Mouse (Mus musculus): Measurements from ENCODE around the gene Sarm1.
"Not testable (repeated sequence)": the region's sequence is repeated elsewhere in the genome, so short reads cannot be mapped to it uniquely, and the experiment has no call there.

Gene Sarm1

DNA sequence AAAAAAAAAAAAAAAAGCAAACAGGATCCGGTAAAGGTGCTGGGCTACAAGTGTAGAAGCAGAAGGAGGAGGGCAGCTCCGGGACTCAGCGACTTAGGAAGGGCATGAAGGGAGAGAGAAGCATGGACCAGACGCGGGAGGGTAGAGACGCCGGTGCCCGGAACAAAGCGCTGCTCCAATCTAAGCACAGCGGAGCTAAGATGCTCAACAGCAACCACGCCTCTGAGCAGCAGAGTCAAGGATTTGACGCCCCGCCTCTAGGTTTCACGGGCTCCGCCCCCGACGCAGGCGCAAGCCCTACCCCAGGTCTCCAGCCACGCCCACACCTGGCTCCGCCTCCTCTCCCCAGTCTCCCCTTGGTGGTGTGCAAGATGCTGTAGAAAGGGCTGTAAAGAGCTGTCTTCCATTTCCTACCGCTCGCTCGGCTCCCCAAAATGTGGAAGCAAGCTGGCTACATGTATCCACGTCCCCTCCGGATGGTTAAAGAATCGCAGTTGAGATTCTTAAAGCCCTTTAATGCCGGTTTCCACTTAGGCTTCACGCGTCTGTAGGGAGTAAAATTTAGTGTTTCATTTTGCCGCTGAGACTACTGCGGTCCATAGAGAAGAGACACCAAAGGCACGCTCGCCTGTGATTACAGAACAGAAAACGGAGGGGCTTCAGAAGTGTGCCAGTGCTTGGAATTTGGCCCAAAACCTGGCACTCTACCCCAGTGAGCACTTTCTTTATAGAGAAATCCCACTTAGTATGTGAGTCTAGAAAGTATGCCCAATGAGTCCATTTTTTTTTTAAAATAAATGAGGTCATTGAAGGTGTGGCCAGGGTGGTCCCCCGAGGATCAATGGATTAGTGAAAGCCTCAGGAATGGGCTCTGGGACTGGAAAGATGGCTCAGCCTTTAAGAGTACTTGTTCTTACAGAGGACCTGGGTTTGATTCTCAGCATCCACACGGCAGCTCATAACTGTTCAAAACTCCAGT is at the start of gene Sarm1:
Gene Sarm1 (minus strand): TSS at position 211 of the 979 bp plus-strand sequence.
- peak; percentile 95 for DNase-seq (ENCODE audit: extremely low read depth, insufficient read length, low spot score)

DNA sequence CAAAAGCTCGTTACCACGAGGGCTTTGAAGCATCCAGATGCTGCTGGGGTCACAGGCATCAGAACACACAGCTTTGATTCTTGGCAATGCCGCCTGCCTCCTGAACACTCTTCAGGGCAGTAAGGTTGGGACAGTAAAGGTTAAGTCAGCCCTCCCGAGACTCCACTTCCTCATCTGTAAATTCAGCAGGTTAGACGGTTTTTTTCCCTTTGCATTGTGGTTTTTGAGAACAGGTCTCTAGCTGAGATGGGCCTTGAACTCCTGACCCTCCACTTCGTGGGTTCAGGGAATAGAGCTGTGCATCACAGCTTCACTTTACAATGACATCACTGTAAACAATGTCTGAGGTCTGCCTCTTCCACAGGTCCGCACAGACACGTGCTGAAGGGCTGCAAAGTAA is 47.6 kb upstream of the Sarm1 start:
- no peak for DNase-seq (ENCODE audit: extremely low read depth, insufficient read length, low spot score)

DNA sequence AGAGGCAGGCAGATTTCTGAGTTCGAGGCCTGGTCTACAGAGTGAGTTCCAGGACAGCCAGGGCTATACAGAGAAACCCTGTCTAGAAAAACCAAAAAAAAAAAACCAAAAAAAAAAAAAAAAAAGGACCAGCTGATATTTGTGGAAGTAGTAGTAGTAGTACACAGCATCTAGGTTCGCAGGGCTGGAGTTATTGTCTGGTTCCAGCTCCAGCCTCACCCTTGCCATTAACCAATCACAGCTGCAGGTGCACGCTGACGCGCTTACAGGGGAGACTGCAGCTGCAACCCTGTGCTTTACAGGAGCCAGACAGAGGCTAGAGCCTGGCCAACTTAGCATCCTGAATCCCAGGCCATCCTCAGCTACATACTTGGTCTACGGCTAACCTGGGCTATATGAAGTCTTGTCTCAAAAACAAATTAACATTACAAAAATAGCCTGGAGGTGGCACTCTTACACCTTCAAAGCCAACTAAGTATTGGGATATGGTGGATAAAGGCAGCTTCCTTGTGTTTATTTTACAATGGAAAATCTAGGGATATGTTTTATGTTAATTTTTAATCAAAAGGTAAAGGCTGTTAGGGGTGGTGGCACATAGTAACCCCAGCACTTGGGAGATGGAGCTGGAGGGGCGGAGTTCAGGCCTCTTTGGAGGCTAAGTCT is 47.0 kb upstream of the Sarm1 start:
- DNase-seq (ENCODE audit: extremely low read depth, insufficient read length, low spot score), result no peak

DNA sequence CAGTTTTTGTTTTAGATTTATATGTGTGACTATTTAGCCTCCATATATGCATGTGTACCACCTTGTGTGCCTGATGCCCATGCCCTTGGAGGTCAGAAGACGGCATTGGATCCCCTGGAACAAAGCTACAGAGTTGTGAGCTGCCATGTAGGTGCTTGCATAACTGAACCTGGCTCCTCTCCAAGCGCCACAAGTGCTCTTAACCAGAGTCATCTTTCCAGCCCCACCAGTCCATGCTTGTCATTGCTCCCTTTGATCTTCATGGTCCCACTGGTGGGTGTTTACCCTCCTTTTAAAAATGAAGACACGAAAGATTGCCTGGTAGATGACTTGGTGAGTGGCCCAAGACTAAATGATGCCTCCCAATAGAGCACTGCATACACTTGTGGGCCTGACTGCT is 42.8 kb upstream of the Sarm1 start:
- no peak for DNase-seq (ENCODE audit: extremely low read depth, insufficient read length, low spot score)

DNA sequence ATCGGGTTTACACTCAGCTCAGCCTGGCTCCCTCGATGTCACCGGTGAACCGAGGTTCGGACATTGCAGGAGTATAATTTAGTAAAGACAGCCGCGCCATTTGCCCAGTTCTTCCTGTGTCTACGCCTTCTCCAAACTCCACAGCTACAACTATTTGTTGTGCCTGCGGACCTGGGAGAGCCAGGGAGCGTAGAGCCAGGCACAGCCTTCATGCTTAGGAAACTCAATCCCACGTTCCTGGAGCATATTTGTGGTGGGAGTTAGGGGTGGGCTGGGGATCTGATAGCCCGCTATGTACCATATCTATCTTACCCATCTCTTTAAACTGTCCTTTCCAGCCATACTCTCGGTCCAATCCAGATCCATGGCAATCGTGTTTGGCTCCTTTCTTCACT is 39.1 kb upstream of the Sarm1 start:
- DNase-seq (ENCODE audit: extremely low read depth, insufficient read length, low spot score), result no peak

DNA sequence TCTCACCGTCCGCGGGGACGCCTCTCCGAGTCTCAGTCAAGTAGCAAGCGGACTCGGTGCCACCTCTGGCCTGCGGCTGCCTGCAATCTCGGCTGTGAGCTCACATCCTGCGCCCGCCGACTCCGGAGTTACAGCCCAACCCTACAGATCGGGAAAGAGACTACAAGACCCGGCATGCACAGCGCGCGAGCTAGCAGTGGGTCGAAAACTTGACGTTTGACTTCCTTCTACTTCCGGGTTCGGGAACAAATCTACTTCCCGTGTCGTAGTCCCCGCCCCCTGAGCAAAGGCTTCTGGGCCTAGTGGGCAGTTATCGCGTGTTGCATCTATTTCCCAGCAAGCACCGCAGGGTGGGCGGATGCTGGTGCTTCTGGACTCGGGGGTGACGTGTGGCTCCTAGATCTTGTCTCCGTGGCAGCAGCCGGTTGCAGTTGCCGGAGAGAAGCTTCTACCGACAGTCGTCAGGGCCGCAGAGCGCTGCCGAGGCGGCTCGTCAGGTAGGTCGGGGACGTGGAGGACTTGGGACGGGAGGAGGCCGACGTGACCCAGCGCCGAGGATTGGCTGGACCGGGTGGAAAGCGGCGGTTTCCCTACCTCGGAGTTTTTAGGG is 38.6 kb upstream of the Sarm1 start, which contains the start of the genes Tnfaip1 and Ift20:
Gene Tnfaip1 (minus strand): TSS at position 253 of the 610 bp plus-strand sequence.
Gene Ift20 (plus strand): TSS at position 282 of the 610 bp plus-strand sequence.
- peak; percentile 93 for DNase-seq (ENCODE audit: extremely low read depth, insufficient read length, low spot score)

DNA sequence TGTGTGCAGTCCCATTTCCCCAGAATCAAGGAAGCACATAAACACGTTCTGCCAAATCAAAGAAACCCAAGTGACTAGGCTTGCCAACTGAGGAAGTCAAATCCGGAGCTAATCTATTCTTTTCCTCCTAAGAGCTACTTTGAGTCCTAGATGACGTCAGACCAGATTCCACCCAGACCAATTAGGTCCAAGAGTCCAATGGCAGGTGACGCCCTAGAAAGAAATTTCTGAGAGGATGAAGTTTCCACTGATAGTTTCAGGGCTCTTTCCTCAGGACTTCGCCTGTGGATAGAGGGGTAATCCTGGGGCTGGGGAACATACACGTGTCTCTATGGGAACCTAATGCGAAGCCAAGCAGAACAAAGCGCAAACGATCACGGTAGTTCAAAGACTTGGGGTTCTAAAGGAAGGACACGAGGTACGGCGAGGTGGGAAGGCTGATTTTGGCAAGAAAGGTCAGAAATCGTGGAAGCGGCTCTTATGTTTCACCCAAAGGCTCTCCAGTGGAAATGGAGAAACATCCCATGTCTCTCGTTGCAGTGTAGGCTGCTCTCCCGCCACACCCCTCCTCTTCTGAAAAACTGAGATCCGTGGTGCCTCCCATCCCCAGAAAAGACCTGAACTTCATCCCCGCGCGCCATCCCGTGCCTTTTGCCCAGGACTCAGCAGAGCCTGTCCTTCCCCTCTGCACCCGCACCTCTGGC is 38.0 kb upstream of the Sarm1 start:
- peak; percentile 55 for DNase-seq (ENCODE audit: extremely low read depth, insufficient read length, low spot score)

DNA sequence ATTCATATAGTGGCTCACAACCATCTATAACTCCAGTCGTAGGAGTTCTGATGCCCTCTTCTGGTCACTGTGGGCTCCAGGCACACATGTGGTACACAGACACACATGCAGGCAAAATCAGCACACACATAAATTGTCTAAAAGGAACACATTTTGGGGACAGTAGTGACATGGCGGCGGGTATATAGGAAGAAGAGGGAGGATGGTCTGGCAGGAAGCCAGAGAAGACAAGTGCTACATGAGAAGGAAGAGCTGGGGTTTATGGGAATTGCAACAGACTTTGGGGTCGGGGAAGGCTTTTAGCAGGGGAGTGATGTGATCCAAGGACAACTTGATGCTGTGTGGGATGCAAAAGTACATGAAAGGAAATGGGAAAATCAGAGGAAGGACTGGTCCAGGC is 37.0 kb upstream of the Sarm1 start:
- DNase-seq (ENCODE audit: extremely low read depth, insufficient read length, low spot score), result no peak

DNA sequence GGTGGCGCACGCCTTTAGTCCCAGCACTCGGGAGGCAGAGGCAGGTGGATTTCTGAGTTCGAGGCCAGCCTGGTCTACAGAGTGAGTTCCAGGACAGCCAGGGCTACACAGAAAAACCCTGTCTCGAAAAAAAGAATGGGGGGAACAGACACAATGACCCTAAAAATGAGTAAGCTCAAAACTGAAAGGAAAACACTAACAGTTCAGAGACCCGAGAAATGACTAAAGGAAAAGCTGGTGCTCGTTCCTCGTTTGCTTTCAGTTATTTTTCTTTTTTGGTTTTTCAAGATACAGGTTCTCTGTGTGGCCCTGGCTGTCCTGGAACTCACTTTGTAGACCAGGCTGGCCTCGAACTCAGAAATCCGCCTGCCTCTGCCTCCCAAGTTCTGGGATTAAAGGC is 34.0 kb upstream of the Sarm1 start:
- not testable (repeated sequence) for DNase-seq (ENCODE audit: extremely low read depth, insufficient read length, low spot score)

DNA sequence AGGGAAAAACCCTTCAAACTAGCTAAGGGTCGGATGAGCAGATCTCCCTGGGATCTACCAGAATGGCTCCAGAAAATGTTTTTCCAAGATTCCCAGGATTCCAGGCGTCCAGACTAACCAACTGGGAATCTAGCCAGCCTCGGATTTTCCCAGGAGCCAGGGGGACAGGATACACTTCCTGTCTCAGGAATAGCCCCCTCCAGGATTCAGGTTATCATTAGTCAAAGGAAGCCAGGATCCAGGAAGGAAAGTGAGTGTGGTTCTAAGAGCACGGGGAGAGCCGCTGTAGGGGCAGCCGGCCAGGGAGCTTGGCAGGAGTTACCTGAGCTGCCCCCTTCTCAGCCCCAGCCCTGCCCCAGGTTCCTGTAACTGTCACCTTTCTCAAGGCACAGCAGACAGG is 33.5 kb upstream of the Sarm1 start:
- DNase-seq (ENCODE audit: extremely low read depth, insufficient read length, low spot score), result no peak

DNA sequence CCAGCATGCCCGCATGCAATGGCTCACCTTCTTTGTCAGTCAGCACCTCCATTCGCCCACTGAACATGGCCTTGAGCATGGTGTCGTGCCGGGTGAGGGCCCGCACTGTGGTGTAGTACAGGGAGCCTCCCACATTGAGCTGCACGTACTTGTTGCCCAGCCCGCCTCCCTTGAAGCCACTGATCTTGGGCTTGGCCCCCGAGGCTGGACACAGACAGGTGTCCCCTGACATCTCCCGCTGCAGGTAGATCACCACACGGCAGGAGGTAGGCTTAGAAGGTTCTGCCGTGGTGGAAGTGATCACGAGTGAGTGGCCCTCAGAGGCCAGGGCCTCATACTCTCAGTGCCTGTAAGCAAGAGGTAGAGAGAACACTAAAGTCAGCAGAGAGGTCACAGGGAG is 32.4 kb upstream of the Sarm1 start:
- DNase-seq (ENCODE audit: extremely low read depth, insufficient read length, low spot score), result no peak

DNA sequence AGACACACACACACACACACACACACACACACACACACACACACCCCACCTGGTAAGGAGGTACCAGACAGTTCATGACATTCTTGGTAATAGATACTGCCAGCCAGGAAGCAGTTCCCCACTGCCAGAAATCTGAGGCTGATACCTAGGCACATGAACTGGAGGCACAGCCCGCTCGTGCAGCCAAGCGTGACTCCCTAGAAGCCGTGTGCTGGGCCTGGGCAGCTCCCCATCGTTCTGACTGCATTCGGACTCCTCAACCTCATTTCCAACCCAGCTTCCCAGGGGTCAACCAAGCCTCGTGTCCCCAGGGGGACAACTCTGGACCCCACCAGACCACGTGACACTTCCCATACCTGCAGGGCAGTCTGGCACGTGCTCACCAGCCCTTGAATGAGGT is 31.2 kb upstream of the Sarm1 start:
- DNase-seq (ENCODE audit: extremely low read depth, insufficient read length, low spot score), result no peak

DNA sequence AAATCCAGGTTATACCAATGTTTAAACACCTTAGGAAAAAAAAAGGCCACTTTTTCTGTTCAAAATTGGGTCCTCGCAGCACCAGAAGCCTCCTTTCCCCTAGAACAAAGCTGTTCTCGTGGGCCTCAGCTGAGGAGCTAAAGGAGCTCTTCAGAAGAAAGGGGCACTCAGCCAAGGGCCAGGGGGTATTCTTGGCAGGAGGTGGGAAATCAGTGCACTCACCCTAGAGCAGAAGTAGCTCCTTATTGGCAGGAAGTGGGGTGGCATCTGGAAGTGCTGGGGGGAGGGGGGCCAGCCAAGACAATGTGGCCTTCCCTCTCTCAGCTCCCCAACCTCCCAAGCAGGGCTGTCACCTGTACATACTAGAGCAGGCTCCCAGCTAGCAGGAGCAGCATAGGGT is 27.3 kb upstream of the Sarm1 start:
- DNase-seq (ENCODE audit: extremely low read depth, insufficient read length, low spot score), result no peak

DNA sequence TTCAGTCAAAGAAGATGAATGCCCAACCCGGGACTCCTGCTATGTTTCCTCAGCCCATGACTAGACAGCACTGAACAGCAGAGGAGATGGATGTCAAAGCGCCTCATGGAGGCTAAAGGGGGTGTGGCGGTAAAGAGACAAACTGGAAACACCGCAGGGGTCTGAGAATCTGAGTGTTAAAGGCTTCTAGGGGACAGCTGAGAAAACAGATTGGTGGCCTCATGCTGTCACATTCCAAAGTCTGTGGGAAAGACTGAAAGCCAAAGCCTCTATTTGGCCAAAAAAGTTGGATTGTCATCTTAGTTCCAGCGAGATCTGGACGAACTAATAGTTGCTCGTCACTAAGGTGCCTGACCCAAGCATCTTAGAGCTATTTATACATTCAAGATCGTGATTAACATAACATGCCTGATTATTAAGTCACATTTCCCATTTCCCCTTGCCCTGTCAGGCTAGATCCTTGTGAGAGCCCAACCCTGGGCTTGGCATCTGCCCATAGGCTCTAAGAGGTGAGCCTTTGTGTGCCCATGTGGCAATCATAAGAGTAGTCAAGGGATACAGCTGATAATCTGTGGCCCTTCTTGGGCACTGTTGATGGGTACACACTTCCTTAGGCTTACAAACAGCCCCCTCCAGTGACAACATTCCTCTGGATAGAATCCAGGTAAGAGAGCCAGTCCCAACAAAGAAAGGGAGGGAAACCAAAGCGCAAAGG is 25.8 kb upstream of the Sarm1 start:
- DNase-seq (ENCODE audit: extremely low read depth, insufficient read length, low spot score), result no peak

DNA sequence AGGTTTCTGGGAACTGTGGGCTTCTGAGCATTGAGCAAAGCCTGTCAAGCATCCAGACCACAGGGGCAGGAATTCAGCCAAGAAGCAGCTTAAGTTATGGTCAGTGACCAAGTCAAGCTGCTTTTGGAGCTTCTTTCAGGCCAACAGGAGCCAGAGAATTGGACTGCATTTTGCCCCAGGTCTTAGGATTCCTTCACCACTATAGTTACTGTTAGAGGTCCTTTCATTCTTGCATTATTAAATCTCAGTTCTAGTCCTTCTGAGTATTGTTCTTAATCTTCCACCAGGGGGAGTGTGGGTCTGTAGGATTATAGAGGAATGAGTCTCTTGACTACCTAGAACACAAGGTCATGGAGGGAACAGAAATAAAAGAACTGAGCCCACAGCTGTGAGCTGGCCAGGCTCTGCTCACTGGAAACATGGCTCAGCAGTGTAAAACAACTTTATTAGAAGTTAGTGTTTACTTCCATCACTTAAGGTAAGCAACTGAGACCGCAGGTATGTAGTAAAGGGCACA is 25.0 kb upstream of the Sarm1 start:
- DNase-seq (ENCODE audit: extremely low read depth, insufficient read length, low spot score), result peak; percentile 51

DNA sequence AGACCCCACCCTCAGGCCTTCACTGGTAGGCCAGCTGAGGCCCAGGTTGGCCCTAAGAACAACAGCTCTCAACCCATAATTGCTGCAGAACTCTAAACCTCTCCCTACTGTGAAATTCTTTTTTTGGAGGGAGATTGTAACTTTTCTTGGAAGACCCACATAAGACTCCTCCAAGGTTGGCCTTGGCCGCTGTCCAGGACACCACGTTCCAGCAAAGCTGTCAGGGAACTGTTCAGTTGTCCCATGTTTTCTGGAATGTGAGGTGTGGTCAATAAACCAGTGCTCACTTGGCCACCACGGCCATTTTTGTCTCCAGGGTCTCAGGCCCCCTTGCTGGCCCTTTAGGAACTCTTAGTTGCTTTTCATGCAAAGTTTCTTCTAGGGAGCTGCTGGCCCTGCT is 24.3 kb upstream of the Sarm1 start:
- DNase-seq (ENCODE audit: extremely low read depth, insufficient read length, low spot score), result no peak

DNA sequence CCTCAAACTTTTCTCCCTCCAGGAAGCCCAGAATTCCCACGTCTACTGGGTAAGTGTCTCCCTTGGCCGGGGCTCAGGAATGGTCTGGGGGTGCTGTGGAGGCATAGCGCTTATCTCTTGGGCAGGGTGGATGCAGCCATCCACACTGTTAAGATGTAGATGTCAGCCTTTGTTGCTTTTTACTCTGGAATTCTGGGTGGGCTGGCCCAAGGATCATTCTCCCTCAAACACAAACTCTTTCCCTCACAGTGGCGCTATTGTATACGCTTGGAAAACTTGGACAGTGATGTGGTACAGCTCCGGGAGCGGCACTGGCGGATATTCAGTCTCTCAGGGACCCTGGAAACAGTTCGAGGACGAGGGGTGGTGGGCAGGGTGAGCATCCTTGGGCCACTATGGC is 21.4 kb upstream of the Sarm1 start:
- DNase-seq (ENCODE audit: extremely low read depth, insufficient read length, low spot score), result no peak

DNA sequence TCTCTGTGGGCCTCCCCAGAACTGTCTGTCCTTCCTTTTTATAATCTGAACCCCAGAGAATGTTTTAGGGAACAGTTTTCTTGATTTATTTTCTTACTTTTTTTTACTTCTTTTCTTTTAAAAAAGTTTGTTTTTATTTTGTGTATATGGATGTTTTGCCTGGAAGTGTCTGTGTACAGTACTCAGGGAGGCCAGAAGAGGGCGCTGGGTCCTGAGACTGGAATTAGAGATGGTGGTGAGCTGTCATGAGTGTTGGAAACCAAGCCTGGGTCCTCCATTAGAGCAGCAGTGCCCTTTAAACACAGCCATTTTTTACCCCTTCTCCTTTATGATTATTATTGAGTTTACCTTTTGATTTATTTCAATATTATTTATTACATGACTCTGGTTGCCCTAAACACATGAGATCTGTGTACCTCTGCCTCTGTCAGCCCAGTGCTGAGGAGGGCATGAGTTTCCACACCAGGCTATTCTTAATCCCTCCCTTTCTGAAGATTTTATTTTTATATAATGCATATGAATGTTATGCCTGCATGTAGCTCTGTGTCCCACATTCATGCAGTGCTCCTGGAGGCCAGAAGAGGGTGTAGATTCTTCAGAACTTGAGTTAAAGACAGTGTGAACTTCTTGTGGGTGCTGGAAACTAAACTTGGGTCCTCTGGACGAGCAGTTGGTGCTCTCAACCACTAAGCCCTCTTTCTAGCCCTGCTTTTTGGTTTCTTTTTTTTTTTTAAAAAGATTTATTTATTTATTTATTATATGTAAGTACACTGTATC is 18.2 kb upstream of the Sarm1 start:
- DNase-seq (ENCODE audit: extremely low read depth, insufficient read length, low spot score), result no peak

DNA sequence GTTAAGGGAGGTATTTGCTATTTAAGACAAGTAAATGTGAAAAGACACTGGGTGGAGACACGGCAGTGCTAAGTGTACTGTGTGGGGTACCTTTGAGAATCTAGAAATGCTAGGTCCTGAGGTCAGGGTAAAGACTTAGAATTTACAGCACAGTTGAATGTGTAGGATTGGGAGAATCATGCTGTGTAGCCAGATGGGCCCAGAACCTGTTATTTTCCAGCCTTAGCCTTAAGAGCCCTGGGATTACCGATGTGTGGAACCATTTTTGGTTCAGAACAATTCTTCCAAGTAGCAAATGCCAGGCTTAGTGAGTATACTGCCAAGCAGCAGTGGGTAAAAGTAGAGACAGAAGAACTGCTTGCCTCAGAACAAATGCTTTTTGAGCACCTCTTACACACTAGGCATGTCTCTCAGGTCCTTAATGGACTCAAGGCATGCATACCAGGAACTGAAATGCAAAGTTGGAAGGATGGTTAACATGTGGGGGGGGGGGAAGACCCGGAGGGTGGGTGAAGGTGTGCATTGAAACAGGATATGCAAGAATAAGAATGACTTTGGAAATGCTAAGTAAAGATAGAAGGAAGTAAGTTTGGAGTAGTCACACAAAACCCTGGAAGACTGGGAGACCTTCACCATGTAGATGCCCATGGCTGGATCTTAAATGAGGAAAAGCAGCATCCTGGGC is 15.7 kb upstream of the Sarm1 start:
- no peak for DNase-seq (ENCODE audit: extremely low read depth, insufficient read length, low spot score)

Measured in 3134 (cell line).